Mouse (Mus musculus): ENCODE results near the gene Mrpl36. TPM values are rescaled to one million over a fixed set of nuclear protein-coding genes. Genes with fewer than 3 reads are reported as not detected.

Mrpl36 gene
- polyA plus RNA-seq, 1 experiment from 2014 or later = 173 TPM

- Histone ChIP-seq H3K27ac (replicated peaks in 1 of 2; ENCODE audit: control insufficient read depth in 1 of 2, insufficient read depth in 1 of 2, low read depth in 2 of 2, low read length in 2 of 2) (peak overlapping the region; percentile 92), H3K4me1 (ENCODE audit: control insufficient read depth in 2 of 2, insufficient read depth in 2 of 2, low read length in 2 of 2) (peaks cover 20 to 35% of the 10 kb centered on the region in 2 experiments), H3K36me3 (ENCODE audit: control insufficient read depth, insufficient read depth, low read length) (no peaks in the 10 kb centered on the region), H3K27me3 (ENCODE audit: control insufficient read depth, insufficient read depth, low read length) (no peaks in the 10 kb centered on the region), H3K9ac (ENCODE audit: low read length) (0 out of 2 replicates have a peak overlapping the region, but pooled peaks have one; percentile 16), H3K9me3 (ENCODE audit: control insufficient read depth, low read length) (no peaks in the 10 kb centered on the region), H3K4me3 (ENCODE audit: control insufficient read depth in 1 of 2, insufficient read depth in 1 of 2, low read depth in 1 of 2, low read length in 2 of 2) (no peak overlapping the region), H3K4me2 (ENCODE audit: low read length) (no peak overlapping the region)
- peak; percentile 51 for ATAC-seq (ENCODE audit: insufficient number of reproducible peaks, insufficient read depth, low FRiP score, low read depth)
- 32% methylated on average over 5 of the region's 5 CpGs for WGBS
Observed at GRCm38 (mm10) chr13:73299322-73299721, 29.0 kb upstream of the Mrpl36 start.

GRCm38 (mm10) chr13:73304729-73305128, 23.6 kb upstream of the Mrpl36 start:
- Histone ChIP-seq H3K9ac (ENCODE audit: low read length) (no peak overlapping the region), H3K36me3 (ENCODE audit: control insufficient read depth, insufficient read depth, low read length) (no peaks in the 10 kb centered on the region), H3K4me1 (ENCODE audit: control insufficient read depth in 2 of 2, insufficient read depth in 2 of 2, low read length in 2 of 2) (peaks cover 22 to 36% of the 10 kb centered on the region in 2 experiments), H3K27ac (replicated peaks in 1 of 2; ENCODE audit: control insufficient read depth in 1 of 2, insufficient read depth in 1 of 2, low read depth in 2 of 2, low read length in 2 of 2) (peak overlapping the region; percentile 74 to 75), H3K4me3 (ENCODE audit: control insufficient read depth in 1 of 2, insufficient read depth in 1 of 2, low read depth in 1 of 2, low read length in 2 of 2) (no peak overlapping the region), H3K27me3 (ENCODE audit: control insufficient read depth, insufficient read depth, low read length) (no peaks in the 10 kb centered on the region), H3K9me3 (ENCODE audit: control insufficient read depth, low read length) (no peaks in the 10 kb centered on the region), H3K4me2 (ENCODE audit: low read length) (no peak overlapping the region)
- ATAC-seq (ENCODE audit: insufficient number of reproducible peaks, insufficient read depth, low FRiP score, low read depth) = peak; percentile 53
- 25% methylated on average over 6 of the region's 6 CpGs for WGBS

GRCm38 (mm10) chr13:73305398-73306084, 22.8 kb upstream of the Mrpl36 start:
- Histone ChIP-seq H3K27ac (replicated peaks in 1 of 2; ENCODE audit: control insufficient read depth in 1 of 2, insufficient read depth in 1 of 2, low read depth in 2 of 2, low read length in 2 of 2) (peak overlapping the region; percentile 42 to 74), H3K4me1 (ENCODE audit: control insufficient read depth in 2 of 2, insufficient read depth in 2 of 2, low read length in 2 of 2) (peaks cover 19 to 30% of the 10 kb centered on the region in 2 experiments), H3K9ac (ENCODE audit: low read length) (0 out of 2 replicates have a peak overlapping the region, but pooled peaks have one; percentile 47), H3K4me3 (ENCODE audit: control insufficient read depth in 1 of 2, insufficient read depth in 1 of 2, low read depth in 1 of 2, low read length in 2 of 2) (no peak overlapping the region), H3K9me3 (ENCODE audit: control insufficient read depth, low read length) (no peaks in the 10 kb centered on the region), H3K4me2 (ENCODE audit: low read length) (no peak overlapping the region), H3K36me3 (ENCODE audit: control insufficient read depth, insufficient read depth, low read length) (no peaks in the 10 kb centered on the region), H3K27me3 (ENCODE audit: control insufficient read depth, insufficient read depth, low read length) (no peaks in the 10 kb centered on the region)
- 53% methylated on average over 8 of the region's 8 CpGs for WGBS
- no peak for ATAC-seq (ENCODE audit: insufficient number of reproducible peaks, insufficient read depth, low FRiP score, low read depth)

GRCm38 (mm10) chr13:73306085-73306410, 22.3 kb upstream of the Mrpl36 start:
- 42% methylated on average over 4 of the region's 4 CpGs for WGBS
- no peak for ATAC-seq (ENCODE audit: insufficient number of reproducible peaks, insufficient read depth, low FRiP score, low read depth)
- Histone ChIP-seq H3K4me2 (ENCODE audit: low read length) (no peak overlapping the region), H3K27me3 (ENCODE audit: control insufficient read depth, insufficient read depth, low read length) (no peaks in the 10 kb centered on the region), H3K4me3 (ENCODE audit: control insufficient read depth in 1 of 2, insufficient read depth in 1 of 2, low read depth in 1 of 2, low read length in 2 of 2) (no peak overlapping the region), H3K9me3 (ENCODE audit: control insufficient read depth, low read length) (no peaks in the 10 kb centered on the region), H3K27ac (replicated peaks in 1 of 2; ENCODE audit: control insufficient read depth in 1 of 2, insufficient read depth in 1 of 2, low read depth in 2 of 2, low read length in 2 of 2) (peak overlapping the region; percentile 20 to 74; a peak in 2 of 4 replicates), H3K9ac (ENCODE audit: low read length) (no peak overlapping the region), H3K36me3 (ENCODE audit: control insufficient read depth, insufficient read depth, low read length) (no peaks in the 10 kb centered on the region), H3K4me1 (ENCODE audit: control insufficient read depth in 2 of 2, insufficient read depth in 2 of 2, low read length in 2 of 2) (peaks cover 19 to 29% of the 10 kb centered on the region in 2 experiments)

- no peak overlapping the region for H3K9ac ChIP-seq (ENCODE audit: low read length)
- no peaks in the 10 kb centered on the region for H3K9me3 ChIP-seq (ENCODE audit: control insufficient read depth, low read length)
- H3K27ac ChIP-seq (replicated peaks in 1 of 2; ENCODE audit: control insufficient read depth in 1 of 2, insufficient read depth in 1 of 2, low read depth in 2 of 2, low read length in 2 of 2) = peak overlapping the region in 1 of 2 experiments; percentile 16; a peak in 1 of 4 replicates
- H3K27me3 ChIP-seq (ENCODE audit: control insufficient read depth, insufficient read depth, low read length) = no peaks in the 10 kb centered on the region
- H3K4me3 ChIP-seq (ENCODE audit: control insufficient read depth in 1 of 2, insufficient read depth in 1 of 2, low read depth in 1 of 2, low read length in 2 of 2) = no peak overlapping the region
- no peak overlapping the region for H3K4me2 ChIP-seq (ENCODE audit: low read length)
- ATAC-seq (ENCODE audit: insufficient number of reproducible peaks, insufficient read depth, low FRiP score, low read depth) = no peak
- 63% methylated on average over 4 of the region's 4 CpGs for WGBS
- peaks cover 19 to 29% of the 10 kb centered on the region in 2 experiments for H3K4me1 ChIP-seq (ENCODE audit: control insufficient read depth in 2 of 2, insufficient read depth in 2 of 2, low read length in 2 of 2)
- no peaks in the 10 kb centered on the region for H3K36me3 ChIP-seq (ENCODE audit: control insufficient read depth, insufficient read depth, low read length)
Observed at GRCm38 (mm10) chr13:73306430-73306829, 21.9 kb upstream of the Mrpl36 start.

- ATAC-seq (ENCODE audit: insufficient number of reproducible peaks, insufficient read depth, low FRiP score, low read depth) = peak; percentile 56; the same call in 1 of the 2 replicates
- H3K27me3 ChIP-seq (ENCODE audit: control insufficient read depth, insufficient read depth, low read length) = no peaks in the 10 kb centered on the region
- H3K4me1 ChIP-seq (ENCODE audit: control insufficient read depth in 2 of 2, insufficient read depth in 2 of 2, low read length in 2 of 2) = peaks cover 12 to 15% of the 10 kb centered on the region in 2 experiments
- no peak overlapping the region for H3K4me3 ChIP-seq (ENCODE audit: control insufficient read depth in 1 of 2, insufficient read depth in 1 of 2, low read depth in 1 of 2, low read length in 2 of 2)
- 46% methylated on average over 8 of the region's 8 CpGs for WGBS
- no peaks in the 10 kb centered on the region for H3K9me3 ChIP-seq (ENCODE audit: control insufficient read depth, low read length)
- H3K4me2 ChIP-seq (ENCODE audit: low read length) = no peak overlapping the region
- no peak overlapping the region for H3K9ac ChIP-seq (ENCODE audit: low read length)
- H3K36me3 ChIP-seq (ENCODE audit: control insufficient read depth, insufficient read depth, low read length) = no peaks in the 10 kb centered on the region
- 0 out of 4 replicates have a peak overlapping the region, but pooled peaks of 1 of the 2 experiments have one; percentile 12 for H3K27ac ChIP-seq (replicated peaks in 1 of 2; ENCODE audit: control insufficient read depth in 1 of 2, insufficient read depth in 1 of 2, low read depth in 2 of 2, low read length in 2 of 2)
Observed at GRCm38 (mm10) chr13:73310183-73310929, 18.0 kb upstream of the Mrpl36 start.

GRCm38 (mm10) chr13:73320048-73320447, 8.3 kb upstream of the Mrpl36 start:
- Histone ChIP-seq H3K27ac (replicated peaks in 1 of 2; ENCODE audit: control insufficient read depth in 1 of 2, insufficient read depth in 1 of 2, low read depth in 2 of 2, low read length in 2 of 2) (no peak overlapping the region), H3K4me1 (ENCODE audit: control insufficient read depth in 2 of 2, insufficient read depth in 2 of 2, low read length in 2 of 2) (peaks cover 3 to 12% of the 10 kb centered on the region in 2 experiments; a peak in 3 of 4 replicates), H3K4me3 (ENCODE audit: control insufficient read depth in 1 of 2, insufficient read depth in 1 of 2, low read depth in 1 of 2, low read length in 2 of 2) (no peak overlapping the region), H3K36me3 (ENCODE audit: control insufficient read depth, insufficient read depth, low read length) (peaks cover 88% of the 10 kb centered on the region), H3K4me2 (ENCODE audit: low read length) (no peak overlapping the region), H3K27me3 (ENCODE audit: control insufficient read depth, insufficient read depth, low read length) (no peaks in the 10 kb centered on the region), H3K9me3 (ENCODE audit: control insufficient read depth, low read length) (peaks cover 4% of the 10 kb centered on the region; the same call in 1 of the 2 replicates), H3K9ac (ENCODE audit: low read length) (no peak overlapping the region)
- 96% methylated on average over 4 of the region's 4 CpGs for WGBS
- no peak for ATAC-seq (ENCODE audit: insufficient number of reproducible peaks, insufficient read depth, low FRiP score, low read depth)

Measured in heart, embryonic 14.5 days (tissue).